Mouse (Mus musculus) liver, postnatal 0 days (tissue): Measurements from ENCODE around the gene Eva1a. TPM values are rescaled to one million over a fixed set of nuclear protein-coding genes. Genes with fewer than 3 reads are reported as not detected.
A peak's percentile ranks its signal among the peaks of the same experiment; 100 is the strongest.

ENCODE experiments used
- ATAC-seq: fragments of 200-750 bp; cut with Nextera tagmentation; 2 replicates; pipeline ENCODE4 v1.8.0; 2017; ENCODE audit warnings: mild to moderate bottlenecking, moderate library complexity
- DNase-seq: peaks from one replicate; pipeline ENCODE4 v3.0.0-alpha.2; 2016
- H3K27ac ChIP-seq: fragments of 300-500 bp; sonication (generic); 2 replicates; pipeline ENCODE4 v1.5.1; 2014; ENCODE audit warnings: antibody characterized with exemption, moderate library complexity, mild to moderate bottlenecking, low read depth
- H3K27me3 ChIP-seq: fragments of 300-500 bp; sonication (generic); 2 replicates; pipeline ENCODE4 v1.6.1; 2014; ENCODE audit warnings: low read length, control low read depth, mixed read lengths; ENCODE audit not compliant: insufficient read depth
- H3K36me3 ChIP-seq: fragments of 300-500 bp; sonication (generic); replicated peaks from 2 replicates; pipeline ENCODE4 v1.6.1; 2014; ENCODE audit warnings: mild to moderate bottlenecking, control low read depth, low read length, moderate library complexity, mixed read lengths; ENCODE audit not compliant: insufficient read depth
- H3K4me1 ChIP-seq: fragments of 300-500 bp; sonication (generic); 2 replicates; pipeline ENCODE4 v1.6.1; 2014; ENCODE audit warnings: antibody characterized with exemption, mild to moderate bottlenecking, control low read depth; ENCODE audit not compliant: insufficient read depth
- H3K4me2 ChIP-seq: fragments of 300-500 bp; sonication (generic); 2 replicates; pipeline ENCODE4 v1.6.1; 2014; ENCODE audit warnings: low read depth, mild to moderate bottlenecking, low read length, moderate library complexity, mixed read lengths
- H3K4me3 ChIP-seq: fragments of 300-500 bp; sonication (generic); 2 replicates; pipeline ENCODE4 v1.5.1; 2014; ENCODE audit warnings: low read depth, low read length
- H3K9ac ChIP-seq: fragments of 300-500 bp; sonication (generic); replicated peaks from 2 replicates; pipeline ENCODE4 v1.6.1; 2014; ENCODE audit warnings: mild to moderate bottlenecking, moderate library complexity
- H3K9me3 ChIP-seq: fragments of 300-500 bp; sonication (generic); 2 replicates; pipeline ENCODE4 v1.6.1; 2016; ENCODE audit warnings: mild to moderate bottlenecking, control low read depth, low read length, mixed read lengths
- CTCF ChIP-seq: sonication (generic); IDR thresholded peaks from 2 replicates; pipeline ENCODE4 v1.5.1; 2016; ENCODE audit warnings: antibody characterized with exemption, low read depth
- EP300 ChIP-seq: IDR thresholded peaks from 2 replicates; pipeline ENCODE4 v1.6.1; 2016; ENCODE audit warnings: antibody characterized with exemption, low read depth, mild to moderate bottlenecking
- WGBS: fragments of 180-500 bp; shearing (Covaris S2); extraction: QIAGEN DNeasy Blood & Tissue Kit; methylation state at CpG from one replicate; pipeline ENCODE4 v1.1.7; 2014; ENCODE audit not compliant: insufficient replicate concordance; 5-methylcytosine and 5-hydroxymethylcytosine counted together
- polyA plus RNA-seq: library from polyadenylated mRNA; unstranded; fragments of >200 nt; fragmentation: Nextera tagmentation; extraction: Ambion mirVana; gene quantifications from 2 replicates; pipeline ENCODE4 v1.2.1, GENCODE M21; 2015

The Eva1a gene
- polyA plus RNA-seq, 1 experiment from 2014 or later = 40.0 TPM

DNA sequence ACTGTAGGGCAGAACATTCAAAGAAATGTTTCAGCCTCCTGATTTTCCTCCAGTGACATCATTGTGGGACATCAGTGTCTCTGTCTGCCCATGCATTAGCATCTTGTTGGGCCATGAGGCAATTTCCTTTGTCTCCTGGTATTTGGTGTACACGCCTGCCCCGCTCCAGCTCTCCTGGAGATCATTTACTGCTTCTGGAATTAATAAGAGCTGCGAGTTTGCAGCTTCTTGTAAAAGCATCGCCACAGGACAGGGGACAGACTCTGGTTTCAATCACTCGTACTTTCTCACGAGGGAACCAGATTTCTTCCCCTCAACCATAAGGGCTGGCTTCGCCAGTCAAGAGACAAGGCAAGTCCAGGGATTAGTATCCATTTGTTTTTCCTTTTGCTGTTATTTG lies 3.6 kb upstream of the Eva1a start:
- no peak overlapping the region for H3K4me2 ChIP-seq

DNA sequence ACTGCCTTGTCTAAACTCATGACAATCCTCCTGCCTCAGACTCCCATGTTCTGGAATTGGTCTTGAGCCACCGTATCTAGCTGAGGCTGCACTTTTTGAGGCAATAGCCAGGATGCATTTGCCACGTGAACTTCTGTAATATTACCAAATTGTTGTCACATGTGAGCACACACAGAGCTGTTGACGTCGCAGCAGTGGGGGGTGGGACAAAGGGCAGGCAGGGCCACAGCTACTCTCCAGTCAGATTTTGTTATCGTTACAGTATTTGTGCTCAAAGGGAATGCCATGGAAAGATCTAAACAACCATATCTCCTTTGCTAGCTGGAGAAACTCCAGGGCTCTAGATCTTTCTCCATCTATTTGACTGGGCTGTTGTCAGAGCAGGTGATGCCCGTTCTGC lies 1.6 kb upstream of the Eva1a start:
- H3K4me3 ChIP-seq = no peak overlapping the region
- ATAC-seq (peak; percentile 69), DNase-seq (peak; percentile 62)
- WGBS = 62% methylated on average over 6 of the region's 6 CpGs
- H3K36me3 ChIP-seq = no peaks in the 10 kb centered on the region
- no peak overlapping the region for H3K4me2 ChIP-seq
- no peak overlapping the region for H3K27ac ChIP-seq
- no peaks in the 10 kb centered on the region for H3K9me3 ChIP-seq
- 0 out of 2 replicates have a peak, but pooled peaks cover 3% of the 10 kb centered on the region for H3K27me3 ChIP-seq
- TF ChIP-seq EP300 (no peak), CTCF (no peak)
- no peaks in the 10 kb centered on the region for H3K4me1 ChIP-seq
- no peak overlapping the region for H3K9ac ChIP-seq

More for the DNA sequence above, 3.6 kb upstream of the Eva1a start:
- 78% methylated on average over 7 of the region's 7 CpGs for WGBS
- Histone ChIP-seq H3K9me3 (no peaks in the 10 kb centered on the region), H3K27ac (no peak overlapping the region), H3K27me3 (0 out of 2 replicates have a peak, but pooled peaks cover 3% of the 10 kb centered on the region), H3K4me3 (no peak overlapping the region), H3K4me1 (no peaks in the 10 kb centered on the region), H3K9ac (no peak overlapping the region), H3K36me3 (no peaks in the 10 kb centered on the region)
- DNase-seq (no peak), ATAC-seq (no peak)
- TF ChIP-seq CTCF (no peak), EP300 (no peak)

DNA sequence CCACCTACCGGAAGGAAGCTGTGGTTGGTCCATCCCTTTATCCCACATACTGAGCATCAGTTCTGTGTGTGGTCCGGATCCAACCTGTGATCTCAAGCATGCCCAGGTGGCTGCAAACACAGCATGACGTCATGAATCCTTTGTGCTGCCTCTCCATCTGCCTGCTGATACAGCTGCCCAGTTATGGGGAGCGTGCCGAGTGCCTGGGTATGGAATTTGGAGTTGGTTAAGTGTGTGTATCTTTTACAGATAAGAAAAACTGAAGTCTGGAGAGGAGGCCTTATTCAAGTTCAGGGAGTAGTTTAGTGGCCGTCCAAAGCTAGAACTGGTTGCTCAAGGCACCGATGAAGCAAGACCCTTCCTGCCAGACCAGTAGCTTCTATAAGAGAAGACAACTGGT lies 875 bp upstream of the Eva1a start:
- 0 out of 2 replicates have a peak, but pooled peaks cover 3% of the 10 kb centered on the region for H3K27me3 ChIP-seq
- ATAC-seq = no peak
- H3K9ac ChIP-seq = no peak overlapping the region
- H3K36me3 ChIP-seq = no peaks in the 10 kb centered on the region
- 54% methylated on average over 7 of the region's 7 CpGs for WGBS
- no peaks in the 10 kb centered on the region; the same call in 1 of the 2 replicates for H3K4me1 ChIP-seq
- no peak for DNase-seq
- H3K9me3 ChIP-seq = no peaks in the 10 kb centered on the region
- no peak overlapping the region for H3K4me3 ChIP-seq
- H3K27ac ChIP-seq = no peak overlapping the region
- H3K4me2 ChIP-seq = no peak overlapping the region
- TF ChIP-seq CTCF (no peak), EP300 (no peak)

DNA sequence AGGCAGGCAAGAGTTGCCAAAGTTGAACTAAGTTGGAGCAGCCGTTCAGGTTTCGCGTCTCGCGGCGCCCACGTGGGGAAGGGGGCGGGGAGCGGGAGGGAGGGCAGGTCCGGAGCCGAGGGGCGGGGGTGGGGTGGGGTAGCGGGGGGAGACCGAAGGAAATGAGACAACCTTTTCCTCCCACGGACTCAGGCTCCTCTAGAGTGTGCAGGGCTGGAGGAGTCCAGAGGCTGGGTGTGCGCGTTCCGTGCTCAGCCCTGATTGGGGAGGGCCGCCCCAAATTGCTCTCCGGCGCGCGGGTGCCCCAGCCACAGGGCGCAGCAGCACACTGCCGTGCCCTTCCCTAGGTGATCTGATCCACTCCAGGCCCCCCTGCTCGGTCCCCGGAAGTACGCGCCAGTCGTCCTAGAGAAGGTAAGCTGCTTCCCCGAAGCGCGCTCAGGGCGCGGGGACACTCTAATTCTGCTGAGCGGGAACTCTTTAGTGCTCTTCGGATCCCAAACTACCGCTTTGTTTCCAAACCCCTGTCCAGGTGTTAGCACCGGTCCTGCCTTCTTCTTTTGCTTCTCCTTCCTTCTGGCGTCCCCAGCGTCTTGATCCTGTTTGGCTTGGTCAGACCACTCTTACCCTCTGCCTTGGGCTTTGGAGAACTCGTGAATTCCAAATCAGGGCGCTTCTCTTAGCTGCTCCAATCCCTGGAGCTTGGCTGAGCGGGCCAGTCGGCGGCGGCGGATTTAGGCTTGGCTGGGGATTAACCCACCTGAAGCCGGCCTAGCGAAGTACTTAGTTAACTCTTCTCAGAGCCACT lies 849 bp downstream of the Eva1a start:
- Histone ChIP-seq H3K9me3 (no peaks in the 10 kb centered on the region), H3K9ac (peak overlapping the region; percentile 66), H3K36me3 (no peaks in the 10 kb centered on the region), H3K4me2 (peak overlapping the region; percentile 80), H3K4me1 (peaks cover 3% of the 10 kb centered on the region; the same call in 1 of the 2 replicates), H3K27ac (peak overlapping the region; percentile 86), H3K27me3 (0 out of 2 replicates have a peak, but pooled peaks cover 3% of the 10 kb centered on the region), H3K4me3 (peak overlapping the region; percentile 56)
- under 1% methylated on average over 42 of the region's 50 CpGs for WGBS
- ATAC-seq (peak; percentile 65), DNase-seq (peak; percentile 64)
- TF ChIP-seq CTCF (no peak), EP300 (no peak)

DNA sequence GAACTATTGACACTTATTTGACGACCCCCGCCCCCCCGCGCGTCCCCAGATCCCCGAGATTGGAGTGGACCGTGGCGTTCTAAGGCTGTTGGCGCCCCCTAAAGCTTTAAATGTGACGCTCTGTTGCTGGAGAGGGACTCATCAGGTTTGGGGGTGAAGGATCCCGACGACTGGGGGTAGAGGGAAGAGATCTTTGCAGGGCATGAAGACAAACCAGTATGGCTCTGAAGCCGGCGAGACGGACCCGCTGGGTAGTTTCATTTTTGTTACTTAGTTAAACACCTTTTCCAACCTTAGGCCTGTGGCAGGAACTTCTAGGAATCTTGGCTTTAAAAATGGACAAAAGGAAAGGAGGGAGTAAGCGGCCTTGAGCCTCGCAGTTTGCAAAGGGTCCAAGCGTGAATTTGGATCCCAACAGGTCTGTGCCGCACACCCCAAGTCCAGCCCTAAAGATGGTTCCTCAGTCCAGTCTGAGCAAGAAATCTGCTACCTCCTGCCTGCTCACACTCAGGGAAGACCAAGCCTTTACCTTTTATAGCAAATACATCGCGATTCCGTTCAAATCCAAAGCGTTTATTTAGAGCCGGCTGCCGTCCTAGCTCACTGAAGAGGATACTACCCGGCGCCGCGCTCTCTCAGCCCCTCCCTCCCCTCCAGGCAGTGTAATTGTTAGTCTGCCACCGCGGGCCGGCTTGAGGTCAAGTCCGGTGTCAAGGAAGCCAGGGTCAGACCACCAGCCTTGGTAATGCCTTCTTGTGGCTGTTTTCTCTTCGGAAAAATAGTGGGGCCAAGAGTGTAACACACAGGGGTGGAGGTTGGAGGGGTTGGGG lies 1.7 kb downstream of the Eva1a start:
- ATAC-seq (peak; percentile 26; the same call in 1 of the 2 replicates), DNase-seq (peak; percentile 55)
- H3K9ac ChIP-seq = peak overlapping the region; percentile 66
- H3K27ac ChIP-seq = peak overlapping the region; percentile 86
- H3K4me3 ChIP-seq = peak overlapping the region; percentile 56
- 0 out of 2 replicates have a peak, but pooled peaks cover 3% of the 10 kb centered on the region for H3K27me3 ChIP-seq
- H3K9me3 ChIP-seq = no peaks in the 10 kb centered on the region
- peak overlapping the region; percentile 80 for H3K4me2 ChIP-seq
- TF ChIP-seq EP300 (no peak), CTCF (peak; percentile 40)
- H3K4me1 ChIP-seq = peaks cover 4% of the 10 kb centered on the region; the same call in 1 of the 2 replicates
- H3K36me3 ChIP-seq = no peaks in the 10 kb centered on the region
- WGBS = 2% methylated on average over 35 of the region's 35 CpGs

DNA sequence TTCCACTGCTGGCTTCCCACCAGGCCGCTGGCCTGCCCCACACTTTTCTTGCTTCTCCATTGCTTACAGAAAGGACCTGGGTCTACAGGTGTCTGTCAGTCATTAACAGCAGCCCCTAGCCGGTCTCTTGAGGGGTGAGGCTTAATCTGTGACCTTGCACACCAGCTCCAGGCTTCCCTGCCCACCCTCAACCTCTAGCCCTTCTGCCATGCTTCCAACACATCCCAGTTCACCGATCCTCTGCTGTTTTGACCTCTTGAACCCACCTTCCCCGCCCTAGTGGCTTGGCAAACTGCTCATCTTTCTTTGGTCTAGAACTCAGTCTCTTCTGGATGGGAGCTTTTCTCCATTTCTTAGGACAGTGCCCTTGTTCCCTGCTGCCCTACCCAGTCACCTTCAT lies 2.8 kb downstream of the Eva1a start:
- Histone ChIP-seq H3K4me2 (peak overlapping the region; percentile 80), H3K27me3 (0 out of 2 replicates have a peak, but pooled peaks cover 3% of the 10 kb centered on the region), H3K36me3 (no peaks in the 10 kb centered on the region), H3K9me3 (no peaks in the 10 kb centered on the region), H3K9ac (peak overlapping the region; percentile 66; the same call in 1 of the 2 replicates), H3K27ac (peak overlapping the region; percentile 86), H3K4me3 (0 out of 2 replicates have a peak overlapping the region, but pooled peaks have one; percentile 56), H3K4me1 (peaks cover 6% of the 10 kb centered on the region)
- WGBS = 35% methylated on average over 4 of the region's 4 CpGs
- TF ChIP-seq CTCF (no peak), EP300 (no peak)
- DNase-seq (no peak), ATAC-seq (no peak)
